Mouse (Mus musculus) MEL (cell line): ENCODE data around the gene Mob4. TPM values are rescaled to one million over a fixed set of nuclear protein-coding genes. Genes with fewer than 3 reads are reported as not detected.
"Not testable (repeated sequence)": the region's sequence is repeated elsewhere in the genome, so short reads cannot be mapped to it uniquely, and the experiment has no call there.

Experiments
- DNase-seq: peaks from one replicate; pipeline ENCODE4 v3.0.0; 2011; ENCODE audit warnings: low read depth, low spot score
- H3K27ac ChIP-seq: 2 replicates; pipeline ENCODE4 v1.5.1; 2012; ENCODE audit warnings: low read depth, mild to moderate bottlenecking, control low read depth, low read length, moderate library complexity; ENCODE audit not compliant: control insufficient read depth
- H3K27me3 ChIP-seq, 2 experiments: fragments of 150-350 bp in 1 of 2; sonication (generic) in 1 of 2; 2 replicates each; pipeline ENCODE4 v1.6.1; 2012; ENCODE audit warnings: low read length in 2 of 2, mild to moderate bottlenecking in 2 of 2, improper control_type of control experiment in 1 of 2, moderate library complexity in 1 of 2; ENCODE audit not compliant: insufficient read depth in 2 of 2, control insufficient read depth in 1 of 2
- H3K36me3 ChIP-seq, 2 experiments: 2 replicates each; pipeline ENCODE4 v1.6.1; 2012 to 2014; ENCODE audit warnings: low read length in 2 of 2, improper control_type of control experiment in 1 of 2, inconsistent platforms in 1 of 2, mild to moderate bottlenecking in 1 of 2; ENCODE audit not compliant: insufficient read depth in 2 of 2, control insufficient read depth in 1 of 2
- H3K4me1 ChIP-seq, 2 experiments: fragments of 150-350 bp in 1 of 2; sonication (generic) in 1 of 2; 2 replicates each; pipeline ENCODE4 v1.6.1; 2012; ENCODE audit warnings: low read length in 2 of 2, improper control_type of control experiment in 1 of 2, mild to moderate bottlenecking in 1 of 2; ENCODE audit not compliant: insufficient read depth in 2 of 2, control insufficient read depth in 1 of 2
- H3K4me3 ChIP-seq, 2 experiments: fragments of 150-350 bp in 1 of 2; sonication (generic) in 1 of 2; 2 replicates each; pipeline ENCODE4 v1.5.1; 2012; ENCODE audit warnings: low read depth in 2 of 2, low read length in 2 of 2, mild to moderate bottlenecking in 2 of 2, moderate library complexity in 2 of 2, control low read depth in 1 of 2, improper control_type of control experiment in 1 of 2; ENCODE audit not compliant: control insufficient read depth in 1 of 2, insufficient read depth in 1 of 2
- H3K79me2 ChIP-seq: 2 replicates; pipeline ENCODE4 v1.6.1; 2012; ENCODE audit warnings: mild to moderate bottlenecking, low read length, moderate library complexity; ENCODE audit not compliant: control insufficient read depth, poor library complexity, insufficient read depth
- H3K9ac ChIP-seq: 2 replicates; pipeline ENCODE4 v1.6.1; 2012; ENCODE audit warnings: low read depth, mild to moderate bottlenecking, control low read depth, low read length, moderate library complexity; ENCODE audit not compliant: control insufficient read depth, poor library complexity, severe bottlenecking
- H3K9me3 ChIP-seq: fragments of 150-350 bp; sonication (generic); replicated peaks from 2 replicates; pipeline ENCODE4 v1.6.1; 2012; ENCODE audit warnings: mild to moderate bottlenecking, low read length, improper control_type of control experiment, moderate library complexity; ENCODE audit not compliant: insufficient read depth
- CHD1 ChIP-seq: IDR thresholded peaks from 2 replicates; pipeline ENCODE4 v1.6.1; 2012; ENCODE audit warnings: low read depth, mild to moderate bottlenecking, inconsistent platforms, low read length, improper control_type of control experiment
- CHD2 ChIP-seq: IDR thresholded peaks from 2 replicates; pipeline ENCODE4 v1.6.1; 2011; ENCODE audit warnings: low read length, improper control_type of control experiment
- CTCF ChIP-seq, 3 experiments: IDR thresholded peaks in 2 of 3; conservative IDR thresholded peaks in 1 of 3; 2 replicates each; pipeline ENCODE4 v1.5.1; 2011 to 2012; ENCODE audit warnings: low read length in 3 of 3, low read depth in 2 of 3, mild to moderate bottlenecking in 2 of 3, improper control_type of control experiment in 1 of 3, inconsistent platforms in 1 of 3, mixed read lengths in 1 of 3, moderate library complexity in 1 of 3; ENCODE audit not compliant: control insufficient read depth in 1 of 3, insufficient read depth in 1 of 3, poor library complexity in 1 of 3, severe bottlenecking in 1 of 3
- ELF1 ChIP-seq: IDR thresholded peaks from 2 replicates; pipeline ENCODE4 v1.6.1; 2014; ENCODE audit warnings: low read depth, mild to moderate bottlenecking, inconsistent platforms, low read length, improper control_type of control experiment, moderate library complexity
- EP300 ChIP-seq, 2 experiments: IDR thresholded peaks; 2 replicates each; pipeline ENCODE4 v1.6.1; 2011; ENCODE audit warnings: improper control_type of control experiment in 2 of 2, low read length in 2 of 2, low read depth in 1 of 2, mild to moderate bottlenecking in 1 of 2
- GABPA ChIP-seq: IDR thresholded peaks from 2 replicates; pipeline ENCODE4 v1.6.1; 2012; ENCODE audit warnings: low read depth, mild to moderate bottlenecking, inconsistent platforms, low read length, improper control_type of control experiment, moderate library complexity
- HCFC1 ChIP-seq: IDR thresholded peaks from 2 replicates; pipeline ENCODE4 v1.6.1; 2012; ENCODE audit warnings: low read depth, mild to moderate bottlenecking, inconsistent platforms, low read length, improper control_type of control experiment, moderate library complexity
- KAT2A ChIP-seq: conservative IDR thresholded peaks from 2 replicates; pipeline ENCODE4 v1.6.1; 2012; ENCODE audit warnings: low read depth, low read length, improper control_type of control experiment, inconsistent platforms
- MAFK ChIP-seq: IDR thresholded peaks from 2 replicates; pipeline ENCODE4 v1.6.1; 2011; ENCODE audit warnings: low read depth, mild to moderate bottlenecking, low read length, improper control_type of control experiment, borderline replicate concordance
- MAX ChIP-seq: IDR thresholded peaks from 2 replicates; pipeline ENCODE4 v1.6.1; 2011; ENCODE audit warnings: low read length, improper control_type of control experiment
- MAZ ChIP-seq: IDR thresholded peaks from 2 replicates; pipeline ENCODE4 v1.6.1; 2012; ENCODE audit warnings: low read depth, mild to moderate bottlenecking, inconsistent platforms, low read length, improper control_type of control experiment
- MYC ChIP-seq: IDR thresholded peaks from 2 replicates; pipeline ENCODE4 v1.6.1; 2011; ENCODE audit warnings: low read depth, mild to moderate bottlenecking, low read length, improper control_type of control experiment, moderate library complexity
- POLR2A ChIP-seq, 2 experiments: IDR thresholded peaks; 2 replicates each; pipeline ENCODE4 v1.6.1; 2011 to 2012; ENCODE audit warnings: low read length in 2 of 2, mild to moderate bottlenecking in 2 of 2, control low read depth in 1 of 2, improper control_type of control experiment in 1 of 2, low read depth in 1 of 2, moderate library complexity in 1 of 2; ENCODE audit not compliant: control insufficient read depth in 1 of 2, insufficient read depth in 1 of 2, poor library complexity in 1 of 2
- POLR2AphosphoS2 ChIP-seq: IDR thresholded peaks from 2 replicates; pipeline ENCODE4 v1.6.1; 2011; ENCODE audit warnings: low read length, improper control_type of control experiment
- RAD21 ChIP-seq: IDR thresholded peaks from 2 replicates; pipeline ENCODE4 v1.6.1; 2011; ENCODE audit warnings: mild to moderate bottlenecking, low read depth, low read length, improper control_type of control experiment
- RCOR1 ChIP-seq: IDR thresholded peaks from 2 replicates; pipeline ENCODE4 v1.6.1; 2012; ENCODE audit warnings: low read depth, mild to moderate bottlenecking, inconsistent platforms, low read length, improper control_type of control experiment
- SIN3A ChIP-seq: IDR thresholded peaks from 2 replicates; pipeline ENCODE4 v1.6.1; 2012; ENCODE audit warnings: low read length, improper control_type of control experiment, inconsistent platforms
- SMC3 ChIP-seq: IDR thresholded peaks from 2 replicates; pipeline ENCODE4 v1.6.1; 2011; ENCODE audit warnings: low read depth, low read length, improper control_type of control experiment
- USF1 ChIP-seq: IDR thresholded peaks from 2 replicates; pipeline ENCODE4 v1.6.1; 2014; ENCODE audit warnings: low read depth, mild to moderate bottlenecking, inconsistent platforms, low read length, improper control_type of control experiment, moderate library complexity
- ZKSCAN1 ChIP-seq: IDR thresholded peaks from 2 replicates; pipeline ENCODE4 v1.6.1; 2012; ENCODE audit warnings: low read depth, mild to moderate bottlenecking, inconsistent platforms, low read length, improper control_type of control experiment, moderate library complexity
- ZMIZ1 ChIP-seq: IDR thresholded peaks from 2 replicates; pipeline ENCODE4 v1.6.1; 2012; ENCODE audit warnings: low read depth, mild to moderate bottlenecking, inconsistent platforms, low read length, improper control_type of control experiment, moderate library complexity
- ZNF384 ChIP-seq: IDR thresholded peaks from 2 replicates; pipeline ENCODE4 v1.6.1; 2012; ENCODE audit warnings: low read depth, mild to moderate bottlenecking, inconsistent platforms, low read length, improper control_type of control experiment
- polyA plus RNA-seq, 2 experiments: library from polyadenylated mRNA; stranded (reverse) in 1 of 2; unstranded in 1 of 2; fragments of >175 nt in 1 of 2; fragments of >200 nt in 1 of 2; gene quantifications; 2 replicates each; pipeline versions ENCODE4 v1.2.1 to v1.2.4; 2012; ENCODE audit warnings: low replicate concordance in 2 of 2, low read depth in 1 of 2; ENCODE audit not compliant: insufficient read length in 2 of 2, insufficient read depth in 1 of 2, missing spikeins in 1 of 2
- total RNA-seq: library from RNA; depleted of rRNA; stranded (reverse); fragments of 300-350 nt; gene quantifications from 2 replicates; pipeline ENCODE4 v1.2.3, GENCODE M21; 2012

The Mob4 gene
- total and polyA plus RNA-seq, 3 experiments, result 22.0 to 62.1 (median 26.6) TPM

- no peaks in the 10 kb centered on the region for H3K79me2 ChIP-seq
- H3K4me3 ChIP-seq, result no peak overlapping the region
- DNase-seq, result no peak
- no peaks in the 10 kb centered on the region for H3K27me3 ChIP-seq
- H3K9ac ChIP-seq, result no peak overlapping the region
- no peaks in the 10 kb centered on the region for H3K36me3 ChIP-seq
- H3K4me1 ChIP-seq, result no peaks in the 10 kb centered on the region
- TF ChIP-seq MYC (no peak), USF1 (no peak), RCOR1 (no peak), POLR2A (IDR thresholded peaks at IDR 0.05; ENCODE audit: control insufficient read depth in 1 of 2, insufficient read depth in 1 of 2, low read depth in 1 of 2, low read length in 2 of 2, poor library complexity in 1 of 2) (no peak), GABPA (no peak), RAD21 (no peak), HCFC1 (no peak), CHD2 (no peak), ZNF384 (no peak), ZMIZ1 (no peak), MAX (no peak), KAT2A (no peak), MAZ (no peak), MAFK (no peak), SIN3A (no peak), CHD1 (no peak), ELF1 (no peak), CTCF (IDR thresholded peaks at IDR 0.05 in 2 of 3, conservative IDR thresholded peaks at IDR 0.05 in 1 of 3; ENCODE audit: control insufficient read depth in 1 of 3, insufficient read depth in 1 of 3, low read depth in 2 of 3, low read length in 3 of 3, poor library complexity in 1 of 3, severe bottlenecking in 1 of 3) (no peak), ZKSCAN1 (no peak), POLR2AphosphoS2 (no peak)
- H3K27ac ChIP-seq, result no peak overlapping the region
- no peaks in the 10 kb centered on the region for H3K9me3 ChIP-seq
These were observed 8.0 kb upstream of the Mob4 start for GRCm38 (mm10) chr1:55123046-55123445.

- DNase-seq, result no peak
These were observed 7.5 kb upstream of the Mob4 start for GRCm38 (mm10) chr1:55123561-55123960.

GRCm38 (mm10) chr1:55124136-55124535 lies 6.9 kb upstream of the Mob4 start:
- H3K4me3 ChIP-seq, H3K9ac ChIP-seq, DNase-seq, H3K27me3 ChIP-seq, H3K36me3 ChIP-seq, H3K79me2 ChIP-seq, H3K4me1 ChIP-seq, H3K27ac ChIP-seq, H3K9me3 ChIP-seq: not testable (repeated sequence)

More at GRCm38 (mm10) chr1:55123561-55123960, 7.5 kb upstream of the Mob4 start:
- Histone ChIP-seq H3K36me3 (no peaks in the 10 kb centered on the region), H3K79me2 (no peaks in the 10 kb centered on the region), H3K4me3 (no peak overlapping the region), H3K9me3 (no peaks in the 10 kb centered on the region), H3K27me3 (no peaks in the 10 kb centered on the region), H3K4me1 (no peaks in the 10 kb centered on the region), H3K9ac (no peak overlapping the region), H3K27ac (no peak overlapping the region)
- TF ChIP-seq KAT2A, result no peak
- TF ChIP-seq ZMIZ1, result no peak
- no peak for TF ChIP-seq GABPA
- no peak for TF ChIP-seq USF1
- no peak for TF ChIP-seq SMC3
- no peak for TF ChIP-seq EP300 (IDR thresholded peaks at IDR 0.05; ENCODE audit: low read depth in 1 of 2, low read length in 2 of 2)
